Mouse (Mus musculus) heart, postnatal 0 days (tissue): Measurements from ENCODE around the gene Slc6a9. TPM values are rescaled to one million over a fixed set of nuclear protein-coding genes. Genes with fewer than 3 reads are reported as not detected.

Experiments
- ATAC-seq: fragments of 200-750 bp; cut with Nextera tagmentation; 2 replicates; pipeline ENCODE4 v1.8.0; 2017; ENCODE audit warnings: low read depth, moderate number of reproducible peaks, moderate library complexity; ENCODE audit not compliant: insufficient read depth
- DNase-seq: peaks from one replicate; pipeline ENCODE4 v3.0.0-alpha.2; 2016; ENCODE audit warnings: low spot score
- H3K27ac ChIP-seq: fragments of 300-500 bp; sonication (generic); 2 replicates; pipeline ENCODE4 v1.5.1; 2014; ENCODE audit warnings: low read depth, mild to moderate bottlenecking
- H3K27me3 ChIP-seq: fragments of 300-500 bp; sonication (generic); 2 replicates; pipeline ENCODE4 v1.6.1; 2014; ENCODE audit warnings: low read length, mixed read lengths; ENCODE audit not compliant: control insufficient read depth, insufficient read depth
- H3K36me3 ChIP-seq: fragments of 300-500 bp; sonication (generic); replicated peaks from 2 replicates; pipeline ENCODE4 v1.6.1; 2014; ENCODE audit warnings: low read length, mixed read lengths; ENCODE audit not compliant: control insufficient read depth, insufficient read depth
- H3K4me1 ChIP-seq: fragments of 300-500 bp; sonication (generic); 2 replicates; pipeline ENCODE4 v1.6.1; 2014; ENCODE audit warnings: antibody characterized with exemption; ENCODE audit not compliant: control insufficient read depth, insufficient read depth
- H3K4me2 ChIP-seq: fragments of 300-500 bp; sonication (generic); 2 replicates; pipeline ENCODE4 v1.6.1; 2014; ENCODE audit warnings: low read depth, mild to moderate bottlenecking, low read length, moderate library complexity
- H3K4me3 ChIP-seq: fragments of 300-500 bp; sonication (generic); 2 replicates; pipeline ENCODE4 v1.5.1; 2014; ENCODE audit warnings: low read depth, low read length
- H3K9ac ChIP-seq: fragments of 300-500 bp; sonication (generic); replicated peaks from 2 replicates; pipeline ENCODE4 v1.6.1; 2014; ENCODE audit warnings: low read depth, low read length, mixed read lengths
- H3K9me3 ChIP-seq: fragments of 300-500 bp; sonication (generic); replicated peaks from 2 replicates; pipeline ENCODE4 v1.6.1; 2016; ENCODE audit warnings: low read length; ENCODE audit not compliant: control insufficient read depth
- CTCF ChIP-seq: IDR thresholded peaks from 2 replicates; pipeline ENCODE4 v1.5.1; 2016; ENCODE audit warnings: antibody characterized with exemption, control low read depth, low read depth
- EP300 ChIP-seq: IDR thresholded peaks from 2 replicates; pipeline ENCODE4 v1.6.1; 2016; ENCODE audit warnings: antibody characterized with exemption, low read depth
- WGBS: fragments of 180-500 bp; shearing (Covaris S2); extraction: QIAGEN DNeasy Blood & Tissue Kit; methylation state at CpG from one replicate; pipeline ENCODE4 v1.1.7; 2014; 5-methylcytosine and 5-hydroxymethylcytosine counted together
- polyA plus RNA-seq: library from polyadenylated mRNA; unstranded; fragments of >200 nt; fragmentation: Nextera tagmentation; extraction: Ambion mirVana; gene quantifications from 2 replicates; pipeline ENCODE4 v1.2.1, GENCODE M21; 2015
- total RNA-seq: library from RNA; depleted of rRNA; stranded (reverse); fragments of >200 nt; gene quantifications from 2 replicates; pipeline ENCODE4 v1.2.3, GENCODE M21; 2014; ENCODE audit warnings: low replicate concordance; rRNA removed

The Slc6a9 gene
- total RNA-seq: 2.1 and 3.6 TPM in 2 replicates
- polyA plus RNA-seq: 1.7 and 2.0 TPM in 2 replicates

GRCm38 (mm10) chr4:117834457-117834844, at the start of gene Slc6a9:
Gene Slc6a9, plus strand, starts transcription at chr4:117834506.
- Histone ChIP-seq H3K4me3 (peak within 1 kb of the TSS; percentile 76), H3K4me2 (peak within 1 kb of the TSS; percentile 99), H3K9ac (peak within 1 kb of the TSS; percentile 56; the same call in 1 of the 2 replicates), H3K27me3 (0 out of 2 replicates have a peak, but pooled peaks cover 4% of the 10 kb centered on the region), H3K27ac (no peak within 1 kb of the TSS; the same call in 1 of the 2 replicates), H3K4me1 (peaks cover 18% of the 10 kb centered on the region), H3K9me3 (no peaks in the 10 kb centered on the region), H3K36me3 (no peaks in the 10 kb centered on the region)
- no peak for ATAC-seq
- TF ChIP-seq CTCF: no peak
- no peak for DNase-seq
- WGBS: 37% methylated on average over 3 of the region's 3 CpGs

GRCm38 (mm10) chr4:117786963-117787362, 47.3 kb upstream of the Slc6a9 start:
- TF ChIP-seq CTCF: no peak
- TF ChIP-seq EP300: no peak
- Histone ChIP-seq H3K4me3 (no peak overlapping the region; the same call in 1 of the 2 replicates), H3K27ac (no peak overlapping the region), H3K4me1 (no peaks in the 10 kb centered on the region), H3K9ac (no peak overlapping the region), H3K36me3 (no peaks in the 10 kb centered on the region), H3K4me2 (peak overlapping the region; percentile 42), H3K9me3 (no peaks in the 10 kb centered on the region), H3K27me3 (no peaks in the 10 kb centered on the region)
- WGBS: 24% methylated on average over 8 of the region's 8 CpGs
- peak; percentile 62 for DNase-seq
- peak; percentile 88 for ATAC-seq

GRCm38 (mm10) chr4:117788308-117788707, 46.0 kb upstream of the Slc6a9 start:
- no peak overlapping the region for H3K4me2 ChIP-seq
- H3K4me3 ChIP-seq: no peak overlapping the region
- H3K36me3 ChIP-seq: no peaks in the 10 kb centered on the region
- no peaks in the 10 kb centered on the region for H3K4me1 ChIP-seq
- peak; percentile 16 for DNase-seq
- TF ChIP-seq EP300 (0 out of 2 replicates have a peak, but pooled peaks have one; percentile 71), CTCF (no peak)
- ATAC-seq: peak; percentile 27; the same call in 1 of the 2 replicates
- H3K9me3 ChIP-seq: no peaks in the 10 kb centered on the region
- 48% methylated on average over 10 of the region's 10 CpGs for WGBS
- H3K9ac ChIP-seq: no peak overlapping the region
- peak overlapping the region; percentile 13; the same call in 1 of the 2 replicates for H3K27ac ChIP-seq
- no peaks in the 10 kb centered on the region for H3K27me3 ChIP-seq

- Histone ChIP-seq H3K27me3 (no peaks in the 10 kb centered on the region), H3K27ac (no peak overlapping the region), H3K9me3 (no peaks in the 10 kb centered on the region), H3K36me3 (no peaks in the 10 kb centered on the region), H3K4me1 (no peaks in the 10 kb centered on the region), H3K4me2 (no peak overlapping the region), H3K9ac (no peak overlapping the region), H3K4me3 (no peak overlapping the region)
- WGBS: 79% methylated on average over 6 of the region's 6 CpGs
- DNase-seq (no peak), ATAC-seq (no peak)
- TF ChIP-seq EP300: no peak
Observed at GRCm38 (mm10) chr4:117799904-117800303, 34.4 kb upstream of the Slc6a9 start.

- H3K9me3 ChIP-seq: no peaks in the 10 kb centered on the region
- no peak overlapping the region for H3K27ac ChIP-seq
- no peaks in the 10 kb centered on the region for H3K36me3 ChIP-seq
- H3K27me3 ChIP-seq: no peaks in the 10 kb centered on the region
- DNase-seq (no peak), ATAC-seq (no peak)
- TF ChIP-seq EP300 (no peak), CTCF (no peak)
- H3K4me2 ChIP-seq: no peak overlapping the region
- 33% methylated on average over 5 of the region's 5 CpGs for WGBS
- H3K9ac ChIP-seq: no peak overlapping the region
- no peak overlapping the region for H3K4me3 ChIP-seq
- no peaks in the 10 kb centered on the region for H3K4me1 ChIP-seq
Observed at GRCm38 (mm10) chr4:117806992-117807391, 27.3 kb upstream of the Slc6a9 start.

GRCm38 (mm10) chr4:117810933-117811332, 23.4 kb upstream of the Slc6a9 start:
- no peak for DNase-seq
- TF ChIP-seq CTCF: peak; percentile 23; the same call in 1 of the 2 replicates
- no peak for TF ChIP-seq EP300
- H3K4me2 ChIP-seq: no peak overlapping the region
- no peaks in the 10 kb centered on the region for H3K27me3 ChIP-seq
- H3K4me3 ChIP-seq: no peak overlapping the region
- H3K27ac ChIP-seq: no peak overlapping the region
- H3K4me1 ChIP-seq: no peaks in the 10 kb centered on the region
- 33% methylated on average over 2 of the region's 2 CpGs for WGBS
- no peaks in the 10 kb centered on the region for H3K36me3 ChIP-seq
- H3K9ac ChIP-seq: no peak overlapping the region
- ATAC-seq: no peak
- H3K9me3 ChIP-seq: no peaks in the 10 kb centered on the region
